Mouse (Mus musculus) liver, embryonic 14.5 days (tissue): ENCODE measurements at regions not wholly inside any gene's neighbourhood (a gene's known extent, or its start where the extent isn't known, plus 50 kb on each side); places are given as distances from the start of the nearest gene placed in this dataset.

ENCODE experiments used
- CTCF ChIP-seq: IDR thresholded peaks from 2 replicates; pipeline ENCODE4 v1.5.1; 2016; ENCODE audit warnings: antibody characterized with exemption, low read depth, control low read depth
- EP300 ChIP-seq: IDR thresholded peaks from 2 replicates; pipeline ENCODE4 v1.6.1; 2016; ENCODE audit warnings: antibody characterized with exemption, low read depth

- no peak for TF ChIP-seq CTCF
- no peak for TF ChIP-seq EP300
Measured at GRCm38 (mm10) chr7:83429929-83430556, 154.7 kb upstream of the Tmc3 start.
